Mouse (Mus musculus): ENCODE measurements around the gene Ttll13. TPM values are rescaled to one million over a fixed set of nuclear protein-coding genes. Genes with fewer than 3 reads are reported as not detected.

Ttll13 gene
- total RNA-seq, 2 experiments from 2014 or later, result 1.5 TPM; not detected in 1

GRCm38 (mm10) chr7:80260625-80261371 lies 14.6 kb downstream of the Ttll13 start, which contains the start of gene Ngrn:
TSS of gene Ngrn (plus strand) at chr7:80261215.
- ATAC-seq (replicated peaks; ENCODE audit: low FRiP score, poor library complexity, severe bottlenecking), result peak; percentile 96

- peak; percentile 50 for ATAC-seq (replicated peaks; ENCODE audit: low FRiP score, poor library complexity, severe bottlenecking)
Observed at GRCm38 (mm10) chr7:80261372-80261990, 15.3 kb downstream of the Ttll13 start.

GRCm38 (mm10) chr7:80264606-80265005 lies 18.4 kb downstream of the Ttll13 start:
- ATAC-seq (replicated peaks; ENCODE audit: low FRiP score, poor library complexity, severe bottlenecking), result no peak

- ATAC-seq (replicated peaks; ENCODE audit: low FRiP score, poor library complexity, severe bottlenecking), result no peak
Observed at GRCm38 (mm10) chr7:80267764-80268163, 21.6 kb downstream of the Ttll13 start.

GRCm38 (mm10) chr7:80268897-80269750 lies 22.9 kb downstream of the Ttll13 start, which contains the start of gene Vps33b:
TSS of gene Vps33b (plus strand) at chr7:80269649.
- ATAC-seq (replicated peaks; ENCODE audit: low FRiP score, poor library complexity, severe bottlenecking), result peak; percentile 93

GRCm38 (mm10) chr7:80269751-80270255 lies 23.6 kb downstream of the Ttll13 start:
- peak; percentile 66 for ATAC-seq (replicated peaks; ENCODE audit: low FRiP score, poor library complexity, severe bottlenecking)

GRCm38 (mm10) chr7:80273456-80273855 lies 27.3 kb downstream of the Ttll13 start:
- no peak for ATAC-seq (replicated peaks; ENCODE audit: low FRiP score, poor library complexity, severe bottlenecking)

GRCm38 (mm10) chr7:80276374-80276773 lies 30.2 kb downstream of the Ttll13 start:
- ATAC-seq (replicated peaks; ENCODE audit: low FRiP score, poor library complexity, severe bottlenecking), result no peak

- no peak for ATAC-seq (replicated peaks; ENCODE audit: low FRiP score, poor library complexity, severe bottlenecking)
Observed at GRCm38 (mm10) chr7:80280032-80280431, 33.9 kb downstream of the Ttll13 start.

- 0 out of 2 replicates have a peak, but pooled peaks have one; percentile 38 for ATAC-seq (replicated peaks; ENCODE audit: low FRiP score, poor library complexity, severe bottlenecking)
Observed at GRCm38 (mm10) chr7:80280998-80281397, 34.8 kb downstream of the Ttll13 start.

GRCm38 (mm10) chr7:80281646-80282045 lies 35.5 kb downstream of the Ttll13 start:
- ATAC-seq (replicated peaks; ENCODE audit: low FRiP score, poor library complexity, severe bottlenecking), result no peak

GRCm38 (mm10) chr7:80283226-80283918 lies 37.2 kb downstream of the Ttll13 start:
- no peak for ATAC-seq (replicated peaks; ENCODE audit: low FRiP score, poor library complexity, severe bottlenecking)

- no peak for ATAC-seq (replicated peaks; ENCODE audit: low FRiP score, poor library complexity, severe bottlenecking)
Observed at GRCm38 (mm10) chr7:80284391-80284790, 38.2 kb downstream of the Ttll13 start.

GRCm38 (mm10) chr7:80285725-80286124 lies 39.5 kb downstream of the Ttll13 start:
- no peak for ATAC-seq (replicated peaks; ENCODE audit: low FRiP score, poor library complexity, severe bottlenecking)

- ATAC-seq (replicated peaks; ENCODE audit: low FRiP score, poor library complexity, severe bottlenecking), result no peak
Observed at GRCm38 (mm10) chr7:80287736-80288135, 41.6 kb downstream of the Ttll13 start.

GRCm38 (mm10) chr7:80294062-80294763 lies 48.0 kb downstream of the Ttll13 start, which contains the start of gene Prc1:
TSS of gene Prc1 (plus strand) at chr7:80294450.
- ATAC-seq (replicated peaks; ENCODE audit: low FRiP score, poor library complexity, severe bottlenecking), result peak; percentile 93

GRCm38 (mm10) chr7:80294764-80295648 lies 48.8 kb downstream of the Ttll13 start:
- ATAC-seq (replicated peaks; ENCODE audit: low FRiP score, poor library complexity, severe bottlenecking), result no peak

- ATAC-seq (replicated peaks; ENCODE audit: low FRiP score, poor library complexity, severe bottlenecking), result no peak
Observed at GRCm38 (mm10) chr7:80296462-80296861, 50.3 kb downstream of the Ttll13 start.

Data from erythroblast, adult 5-6 weeks (primary cell).